Mouse (Mus musculus): ENCODE measurements around the gene Fam189a1. TPM values are rescaled to one million over a fixed set of nuclear protein-coding genes. Genes with fewer than 3 reads are reported as not detected.

The Fam189a1 gene
- polyA plus RNA-seq, 2 experiments, result 0.02 TPM; not detected in 1

- H3K9me3 ChIP-seq (ENCODE audit: control insufficient read depth, low read length), result no peaks in the 10 kb centered on the region
- no peaks in the 10 kb centered on the region for H3K27me3 ChIP-seq (ENCODE audit: control insufficient read depth, insufficient read depth, low read length)
- TF ChIP-seq CTCF (IDR thresholded peaks at IDR 0.05; ENCODE audit: low read depth), result no peak
- no peaks in the 10 kb centered on the region for H3K36me3 ChIP-seq (replicated peaks; ENCODE audit: control insufficient read depth, insufficient read depth, low read depth)
- no peak for ATAC-seq (ENCODE audit: insufficient read depth)
- no peak overlapping the region for H3K9ac ChIP-seq (replicated peaks)
- no peak overlapping the region for H3K4me2 ChIP-seq (ENCODE audit: low read depth)
- no peak overlapping the region for H3K4me3 ChIP-seq (ENCODE audit: insufficient read depth in 1 of 2, low read depth in 2 of 2, low read length in 2 of 2)
- H3K27ac ChIP-seq, result no peak overlapping the region
- no peak for DNase-seq (ENCODE audit: low read depth in 3 of 3, low spot score in 3 of 3)
- WGBS (ENCODE audit: insufficient replicate concordance), result 44% methylated on average over 8 of the region's 8 CpGs
- no peaks in the 10 kb centered on the region for H3K4me1 ChIP-seq (replicated peaks; ENCODE audit: control insufficient read depth in 2 of 2, insufficient read depth in 2 of 2, low read length in 1 of 2)
Measured at GRCm38 (mm10) chr7:64792031-64792430, 364.3 kb downstream of the Fam189a1 start.

- DNase-seq (ENCODE audit: low read depth in 3 of 3, low spot score in 3 of 3) (no peak), ATAC-seq (ENCODE audit: insufficient read depth) (no peak)
- no peaks in the 10 kb centered on the region for H3K4me1 ChIP-seq (replicated peaks; ENCODE audit: control insufficient read depth in 2 of 2, insufficient read depth in 2 of 2, low read length in 1 of 2)
- H3K36me3 ChIP-seq (replicated peaks; ENCODE audit: control insufficient read depth, insufficient read depth, low read depth), result no peaks in the 10 kb centered on the region
- TF ChIP-seq CTCF (IDR thresholded peaks at IDR 0.05; ENCODE audit: low read depth), result no peak
- TF ChIP-seq EP300 (IDR thresholded peaks at IDR 0.05; ENCODE audit: low read depth), result no peak
- H3K4me3 ChIP-seq (ENCODE audit: insufficient read depth in 1 of 2, low read depth in 2 of 2, low read length in 2 of 2), result no peak overlapping the region
- no peak overlapping the region for H3K4me2 ChIP-seq (ENCODE audit: low read depth)
- no peak overlapping the region for H3K9ac ChIP-seq (replicated peaks)
- no peak overlapping the region for H3K27ac ChIP-seq
- H3K27me3 ChIP-seq (ENCODE audit: control insufficient read depth, insufficient read depth, low read length), result no peaks in the 10 kb centered on the region
- 70% methylated on average over 9 of the region's 9 CpGs for WGBS (ENCODE audit: insufficient replicate concordance)
- no peaks in the 10 kb centered on the region for H3K9me3 ChIP-seq (ENCODE audit: control insufficient read depth, low read length)
Measured at GRCm38 (mm10) chr7:64791145-64791544, 365.2 kb downstream of the Fam189a1 start.

DNA sequence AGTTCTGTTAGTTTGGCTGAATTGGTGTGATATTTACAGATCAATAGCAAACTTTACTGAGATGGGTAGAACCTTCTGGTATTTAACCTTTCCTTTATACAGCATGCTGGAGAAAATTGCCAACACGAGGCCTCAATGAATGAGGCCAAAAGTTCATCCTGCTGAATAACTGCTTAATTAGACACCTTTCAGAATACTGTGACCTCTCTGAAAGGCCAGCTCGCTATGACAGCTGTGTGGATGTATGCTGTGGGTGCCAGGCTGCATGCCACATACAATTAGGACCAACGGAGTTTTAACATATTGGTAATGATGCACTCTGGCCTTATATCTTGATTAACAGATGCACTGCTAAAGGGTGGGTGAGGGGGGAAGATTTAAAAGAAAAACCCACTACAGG lies 371.3 kb downstream of the Fam189a1 start:
- H3K27me3 ChIP-seq (ENCODE audit: control insufficient read depth, insufficient read depth, low read length), result no peaks in the 10 kb centered on the region
- no peak overlapping the region for H3K4me3 ChIP-seq (ENCODE audit: insufficient read depth in 1 of 2, low read depth in 2 of 2, low read length in 2 of 2)
- WGBS (ENCODE audit: insufficient replicate concordance), result 45% methylated on average over 3 of the region's 3 CpGs
- H3K4me2 ChIP-seq (ENCODE audit: low read depth), result no peak overlapping the region
- TF ChIP-seq EP300 (IDR thresholded peaks at IDR 0.05; ENCODE audit: low read depth), result no peak
- no peak for TF ChIP-seq CTCF (IDR thresholded peaks at IDR 0.05; ENCODE audit: low read depth)
- no peak overlapping the region for H3K9ac ChIP-seq (replicated peaks)
- no peaks in the 10 kb centered on the region for H3K9me3 ChIP-seq (ENCODE audit: control insufficient read depth, low read length)
- H3K27ac ChIP-seq, result no peak overlapping the region
- DNase-seq (ENCODE audit: low read depth in 3 of 3, low spot score in 3 of 3) (no peak), ATAC-seq (ENCODE audit: insufficient read depth) (no peak)
- no peaks in the 10 kb centered on the region for H3K36me3 ChIP-seq (replicated peaks; ENCODE audit: control insufficient read depth, insufficient read depth, low read depth)
- no peaks in the 10 kb centered on the region for H3K4me1 ChIP-seq (replicated peaks; ENCODE audit: control insufficient read depth in 2 of 2, insufficient read depth in 2 of 2, low read length in 1 of 2)

DNA sequence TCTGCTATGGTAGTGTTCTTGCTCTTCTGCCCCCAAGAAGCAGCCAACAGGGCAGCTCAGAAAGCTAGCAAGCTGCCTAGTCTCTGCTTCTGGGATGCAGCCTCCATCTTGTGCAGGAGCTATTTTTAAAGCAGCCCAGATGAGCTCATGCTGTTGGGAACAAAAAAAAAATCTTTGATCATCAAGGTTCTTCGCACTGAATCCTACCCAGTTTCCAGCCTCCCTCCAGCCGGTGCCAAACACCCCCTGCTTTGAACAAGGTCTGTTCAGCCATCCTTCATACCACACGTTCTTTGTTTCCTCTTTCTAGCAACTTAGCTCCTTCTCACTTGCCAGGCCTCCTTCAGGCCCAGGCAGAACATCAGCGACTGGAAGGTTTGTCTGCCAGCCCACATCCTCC lies 376.9 kb downstream of the Fam189a1 start:
- H3K4me1 ChIP-seq (replicated peaks; ENCODE audit: control insufficient read depth in 2 of 2, insufficient read depth in 2 of 2, low read length in 1 of 2), result no peaks in the 10 kb centered on the region
- H3K27ac ChIP-seq, result no peak overlapping the region
- H3K9ac ChIP-seq (replicated peaks), result no peak overlapping the region
- no peak overlapping the region for H3K4me3 ChIP-seq (ENCODE audit: insufficient read depth in 1 of 2, low read depth in 2 of 2, low read length in 2 of 2)
- DNase-seq (ENCODE audit: low read depth in 3 of 3, low spot score in 3 of 3) (no peak), ATAC-seq (ENCODE audit: insufficient read depth) (no peak)
- no peak overlapping the region for H3K4me2 ChIP-seq (ENCODE audit: low read depth)
- no peaks in the 10 kb centered on the region for H3K36me3 ChIP-seq (replicated peaks; ENCODE audit: control insufficient read depth, insufficient read depth, low read depth)
- no peak for TF ChIP-seq EP300 (IDR thresholded peaks at IDR 0.05; ENCODE audit: low read depth)
- no peak for TF ChIP-seq CTCF (IDR thresholded peaks at IDR 0.05; ENCODE audit: low read depth)
- H3K27me3 ChIP-seq (ENCODE audit: control insufficient read depth, insufficient read depth, low read length), result no peaks in the 10 kb centered on the region
- H3K9me3 ChIP-seq (ENCODE audit: control insufficient read depth, low read length), result no peaks in the 10 kb centered on the region
- 50% methylated on average over 4 of the region's 4 CpGs for WGBS (ENCODE audit: insufficient replicate concordance)

GRCm38 (mm10) chr7:64776708-64777489 lies 379.5 kb downstream of the Fam189a1 start:
- ATAC-seq (ENCODE audit: insufficient read depth) (no peak), DNase-seq (ENCODE audit: low read depth in 3 of 3, low spot score in 3 of 3) (no peak)
- Histone ChIP-seq H3K27ac (no peak overlapping the region), H3K9me3 (ENCODE audit: control insufficient read depth, low read length) (no peaks in the 10 kb centered on the region), H3K27me3 (ENCODE audit: control insufficient read depth, insufficient read depth, low read length) (no peaks in the 10 kb centered on the region), H3K4me1 (replicated peaks; ENCODE audit: control insufficient read depth in 2 of 2, insufficient read depth in 2 of 2, low read length in 1 of 2) (no peaks in the 10 kb centered on the region), H3K36me3 (replicated peaks; ENCODE audit: control insufficient read depth, insufficient read depth, low read depth) (no peaks in the 10 kb centered on the region), H3K4me2 (ENCODE audit: low read depth) (no peak overlapping the region), H3K4me3 (ENCODE audit: insufficient read depth in 1 of 2, low read depth in 2 of 2, low read length in 2 of 2) (no peak overlapping the region), H3K9ac (replicated peaks) (no peak overlapping the region)
- 57% methylated on average over 13 of the region's 13 CpGs for WGBS (ENCODE audit: insufficient replicate concordance)
- no peak for TF ChIP-seq CTCF (IDR thresholded peaks at IDR 0.05; ENCODE audit: low read depth)

All from liver, embryonic 14.5 days (tissue).